Mouse (Mus musculus): Measurements from ENCODE around the gene Idh3b. TPM values are rescaled to one million over a fixed set of nuclear protein-coding genes. Genes with fewer than 3 reads are reported as not detected.

Idh3b gene
- polyA plus RNA-seq, 1 experiment from 2014 or later: 126 TPM

DNA sequence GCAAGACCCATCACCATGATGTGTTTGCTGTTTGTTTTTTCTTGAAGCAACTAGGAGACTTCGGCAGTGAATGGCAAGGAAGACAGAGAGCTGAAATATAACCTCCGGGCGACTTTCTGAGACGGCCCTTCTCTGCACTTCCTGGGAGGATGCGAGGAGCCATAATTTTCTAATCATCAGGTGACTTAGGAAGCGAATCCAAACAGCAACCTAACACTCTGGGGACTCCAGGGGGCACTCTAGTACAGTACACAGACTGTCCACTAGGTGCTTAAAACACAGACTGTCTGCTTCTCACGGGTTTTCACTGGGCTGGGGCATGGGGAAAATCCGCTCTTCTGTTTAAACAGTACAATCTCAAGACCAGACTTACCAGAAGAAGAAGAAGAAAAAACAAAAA lies 7.1 kb upstream of the Idh3b start:
- Histone ChIP-seq H3K4me3 (no peak overlapping the region), H3K36me3 (no peaks in the 10 kb centered on the region), H3K4me2 (replicated peaks) (no peak overlapping the region), H3K9ac (replicated peaks) (no peak overlapping the region), H3K4me1 (peaks cover 26% of the 10 kb centered on the region), H3K27ac (replicated peaks) (no peak overlapping the region), H3K9me3 (no peaks in the 10 kb centered on the region), H3K27me3 (peaks cover 24% of the 10 kb centered on the region)
- 23% methylated on average over 8 of the region's 8 CpGs for WGBS
- no peak for ATAC-seq (ENCODE audit: low FRiP score, low read depth)

DNA sequence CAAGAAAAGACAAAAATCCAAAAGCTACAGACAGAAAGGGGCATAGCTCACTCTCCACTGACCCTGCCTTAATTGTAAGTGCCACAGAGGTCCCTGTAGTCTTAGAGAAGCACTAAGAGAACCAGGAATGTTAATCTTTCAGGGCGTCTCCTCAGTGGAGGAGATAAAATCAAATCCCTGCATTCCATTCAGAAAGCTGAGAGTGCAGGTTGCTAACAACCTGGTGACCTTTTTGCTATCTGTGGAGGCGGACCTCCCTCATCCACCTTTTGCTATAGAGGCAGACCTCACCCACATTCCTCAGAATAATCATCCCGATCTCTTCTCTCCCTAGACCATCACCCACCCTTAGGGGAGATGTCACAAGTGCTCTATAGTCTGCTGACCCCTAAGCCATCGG lies 4.7 kb upstream of the Idh3b start:
- Histone ChIP-seq H3K9ac (replicated peaks) (no peak overlapping the region), H3K27ac (replicated peaks) (no peak overlapping the region), H3K36me3 (no peaks in the 10 kb centered on the region), H3K9me3 (no peaks in the 10 kb centered on the region), H3K4me3 (no peak overlapping the region), H3K27me3 (peaks cover 12% of the 10 kb centered on the region), H3K4me2 (replicated peaks) (no peak overlapping the region), H3K4me1 (peaks cover 27% of the 10 kb centered on the region)
- ATAC-seq (ENCODE audit: low FRiP score, low read depth): no peak
- 50% methylated on average over 4 of the region's 4 CpGs for WGBS

DNA sequence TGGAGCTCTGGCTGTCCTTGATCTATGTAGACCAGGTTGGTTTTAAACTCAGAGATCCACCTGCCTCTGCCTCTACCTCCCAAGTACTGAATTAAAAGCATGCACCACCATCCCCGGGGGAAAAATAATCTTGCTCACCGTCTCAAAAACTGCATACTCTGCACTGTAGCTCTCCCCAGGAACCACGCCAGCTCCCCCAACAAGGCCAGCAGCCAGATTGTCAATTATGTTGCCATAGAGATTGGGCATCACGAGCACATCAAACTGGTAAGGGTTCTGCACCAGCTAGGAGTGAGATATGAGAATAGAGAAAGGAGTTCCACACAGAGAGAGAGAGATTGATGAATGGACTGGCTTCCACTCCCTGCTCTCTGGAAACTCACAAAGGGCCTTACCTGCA lies 3.5 kb downstream of the Idh3b start:
- no peak for ATAC-seq (ENCODE audit: low FRiP score, low read depth)
- Histone ChIP-seq H3K4me3 (no peak overlapping the region), H3K27me3 (no peaks in the 10 kb centered on the region), H3K27ac (replicated peaks) (no peak overlapping the region), H3K36me3 (peaks cover 56% of the 10 kb centered on the region), H3K4me2 (replicated peaks) (no peak overlapping the region), H3K4me1 (peaks cover 31% of the 10 kb centered on the region), H3K9ac (replicated peaks) (no peak overlapping the region), H3K9me3 (no peaks in the 10 kb centered on the region)
- 88% methylated on average over 4 of the region's 4 CpGs for WGBS

DNA sequence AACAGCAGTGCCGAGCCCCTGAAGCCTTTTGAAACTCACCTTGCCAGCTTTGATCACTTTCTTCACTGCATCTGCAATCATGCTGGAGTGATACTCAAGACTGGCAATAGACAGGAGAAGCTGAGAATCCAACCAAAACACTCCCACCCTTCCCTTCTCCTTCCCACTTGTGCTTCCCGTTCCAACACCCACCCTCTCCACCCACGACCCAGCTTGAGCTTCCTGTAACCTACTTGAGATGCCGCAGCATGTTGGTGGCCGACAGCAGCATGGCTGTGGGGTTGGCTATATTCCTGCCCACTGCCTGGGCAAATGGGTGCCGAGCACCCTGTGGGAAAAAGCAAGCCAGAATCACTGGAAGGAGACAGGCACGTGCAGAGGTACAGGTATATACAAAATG lies 4.1 kb downstream of the Idh3b start:
- Histone ChIP-seq H3K9ac (replicated peaks) (no peak overlapping the region), H3K9me3 (no peaks in the 10 kb centered on the region), H3K4me1 (peaks cover 33% of the 10 kb centered on the region), H3K4me2 (replicated peaks) (no peak overlapping the region), H3K4me3 (no peak overlapping the region), H3K27ac (replicated peaks) (no peak overlapping the region), H3K27me3 (no peaks in the 10 kb centered on the region), H3K36me3 (peaks cover 62% of the 10 kb centered on the region)
- WGBS: 71% methylated on average over 7 of the region's 7 CpGs
- ATAC-seq (ENCODE audit: low FRiP score, low read depth): no peak

DNA sequence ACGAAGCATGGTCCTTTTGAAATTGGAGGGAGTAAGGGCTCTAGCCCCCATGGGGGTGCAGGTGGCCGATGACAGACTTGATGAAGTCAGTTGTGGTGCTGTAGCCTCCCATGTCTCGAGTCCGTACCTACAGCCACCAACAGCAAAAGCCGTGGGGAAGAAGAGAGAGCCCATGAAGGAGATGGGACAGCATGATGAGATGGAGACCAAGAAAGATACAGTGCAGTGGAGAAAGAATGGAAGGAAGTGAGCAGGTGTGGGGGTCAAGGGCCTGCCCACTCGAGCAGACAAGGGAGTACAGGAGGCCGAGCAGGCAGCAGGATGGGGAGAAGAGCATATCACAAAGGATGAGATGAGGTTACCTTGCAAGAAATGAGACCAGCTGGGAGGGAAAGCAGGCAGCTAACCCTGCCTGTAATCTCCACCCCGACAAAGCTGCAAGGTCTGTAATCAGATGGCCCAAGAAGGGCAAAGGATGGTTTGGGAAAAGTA lies 4.7 kb downstream of the Idh3b start:
- no peak overlapping the region for H3K4me3 ChIP-seq
- no peak overlapping the region for H3K27ac ChIP-seq (replicated peaks)
- H3K36me3 ChIP-seq: peaks cover 62% of the 10 kb centered on the region
- no peak for ATAC-seq (ENCODE audit: low FRiP score, low read depth)
- H3K9ac ChIP-seq (replicated peaks): no peak overlapping the region
- 52% methylated on average over 8 of the region's 8 CpGs for WGBS
- H3K4me1 ChIP-seq: peaks cover 32% of the 10 kb centered on the region
- no peaks in the 10 kb centered on the region for H3K9me3 ChIP-seq
- H3K27me3 ChIP-seq: no peaks in the 10 kb centered on the region
- H3K4me2 ChIP-seq (replicated peaks): no peak overlapping the region

DNA sequence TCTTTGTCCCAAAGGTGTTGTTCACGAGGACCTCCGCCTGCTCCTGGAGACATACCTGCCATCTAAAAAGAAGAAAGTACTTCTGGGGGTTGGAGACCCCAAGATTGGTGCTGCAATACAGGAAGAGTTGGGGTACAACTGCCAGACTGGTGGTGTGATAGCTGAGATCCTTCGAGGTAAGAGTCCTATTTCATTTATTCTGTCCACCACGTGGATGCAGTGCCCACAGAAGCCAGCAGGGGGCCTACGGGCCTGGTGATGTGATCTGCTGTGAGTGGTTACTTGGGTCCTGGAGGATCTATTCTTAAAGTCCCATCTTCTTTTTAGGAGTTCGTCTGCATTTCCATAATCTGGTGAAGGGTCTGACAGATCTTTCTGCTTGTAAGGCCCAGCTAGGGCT lies 8.7 kb downstream of the Idh3b start:
- 48% methylated on average over 6 of the region's 6 CpGs for WGBS
- Histone ChIP-seq H3K9me3 (no peaks in the 10 kb centered on the region), H3K36me3 (peaks cover 51% of the 10 kb centered on the region), H3K4me2 (replicated peaks) (peak overlapping the region; percentile 91), H3K4me3 (peak overlapping the region; percentile 80), H3K27me3 (no peaks in the 10 kb centered on the region), H3K27ac (replicated peaks) (no peak overlapping the region), H3K4me1 (peaks cover 29% of the 10 kb centered on the region), H3K9ac (replicated peaks) (peak overlapping the region; percentile 84)
- no peak for ATAC-seq (ENCODE audit: low FRiP score, low read depth)

DNA sequence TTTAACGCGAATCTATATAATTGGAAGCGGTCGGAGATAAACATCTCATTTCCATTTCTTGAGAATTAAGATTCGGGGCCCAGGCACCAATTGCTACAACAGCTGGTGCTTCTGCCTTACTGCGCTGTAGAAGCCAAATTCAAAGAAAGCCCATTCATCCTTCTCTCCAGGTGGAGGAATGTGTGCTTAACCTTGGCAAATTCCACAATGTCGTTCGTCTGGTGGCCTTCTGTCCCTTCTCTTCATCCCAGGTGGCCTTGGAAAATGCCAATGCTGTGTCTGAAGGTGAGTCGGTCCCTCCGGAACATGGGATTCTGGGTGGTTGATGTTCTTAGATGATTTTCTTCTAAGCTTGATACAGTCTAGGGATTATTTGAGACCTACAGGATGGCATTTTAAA lies 9.5 kb downstream of the Idh3b start:
- H3K4me3 ChIP-seq: peak overlapping the region; percentile 80
- no peaks in the 10 kb centered on the region for H3K9me3 ChIP-seq
- peak overlapping the region; percentile 88 for H3K27ac ChIP-seq (replicated peaks)
- H3K4me2 ChIP-seq (replicated peaks): peak overlapping the region; percentile 91
- 3% methylated on average over 10 of the region's 10 CpGs for WGBS
- ATAC-seq (ENCODE audit: low FRiP score, low read depth): no peak
- peaks cover 43% of the 10 kb centered on the region for H3K36me3 ChIP-seq
- peak overlapping the region; percentile 84 for H3K9ac ChIP-seq (replicated peaks)
- H3K27me3 ChIP-seq: no peaks in the 10 kb centered on the region
- H3K4me1 ChIP-seq: peaks cover 29% of the 10 kb centered on the region

DNA sequence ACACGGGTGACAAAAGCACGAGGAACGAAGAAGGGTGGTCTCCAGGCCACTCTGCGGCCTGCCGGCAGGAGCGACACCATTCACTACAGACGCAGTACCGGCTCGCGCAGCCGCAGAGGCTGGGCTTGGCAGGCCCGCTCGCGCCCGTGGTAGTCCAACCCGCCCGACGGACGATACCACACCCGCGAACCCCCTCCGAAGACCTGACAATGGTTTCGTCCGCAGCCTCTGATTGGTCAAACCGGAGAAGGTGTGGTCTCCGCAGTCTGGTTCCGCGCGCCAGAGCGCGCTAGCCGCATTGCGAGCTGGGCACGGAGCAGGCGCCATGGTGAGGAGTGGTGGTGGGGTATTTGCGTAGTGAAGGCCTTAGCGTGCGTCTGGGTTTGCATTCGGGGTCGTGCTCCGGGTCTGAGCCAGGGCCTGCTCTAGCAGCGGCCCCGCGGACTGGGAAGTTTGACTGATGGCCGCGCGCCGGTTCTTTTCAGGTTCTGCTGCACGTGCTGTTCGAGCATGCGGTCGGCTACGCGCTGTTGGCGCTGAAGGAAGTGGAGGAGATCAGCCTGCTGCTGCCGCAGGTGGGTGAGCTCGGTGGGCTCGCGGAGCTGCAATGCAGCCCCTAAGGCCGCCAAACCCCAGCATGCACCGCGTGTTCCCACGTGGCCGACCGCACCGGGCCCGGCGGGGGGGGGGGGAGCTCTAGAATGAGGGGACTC lies 10.0 kb downstream of the Idh3b start, which contains the start of gene Nop56:
TSS of gene Nop56 (plus strand) at position 282 of the 713 bp plus-strand sequence.
- peak; percentile 99 for ATAC-seq (ENCODE audit: low FRiP score, low read depth)
- Histone ChIP-seq H3K36me3 (peaks cover 38% of the 10 kb centered on the region), H3K4me1 (peaks cover 29% of the 10 kb centered on the region), H3K9me3 (no peaks in the 10 kb centered on the region), H3K27me3 (no peaks in the 10 kb centered on the region), H3K4me2 (replicated peaks) (peak within 1 kb of the TSS; percentile 91), H3K9ac (replicated peaks) (peak within 1 kb of the TSS; percentile 84), H3K27ac (replicated peaks) (peak within 1 kb of the TSS; percentile 88), H3K4me3 (peak within 1 kb of the TSS; percentile 80)
- WGBS: under 1% methylated on average over 68 of the region's 68 CpGs

DNA sequence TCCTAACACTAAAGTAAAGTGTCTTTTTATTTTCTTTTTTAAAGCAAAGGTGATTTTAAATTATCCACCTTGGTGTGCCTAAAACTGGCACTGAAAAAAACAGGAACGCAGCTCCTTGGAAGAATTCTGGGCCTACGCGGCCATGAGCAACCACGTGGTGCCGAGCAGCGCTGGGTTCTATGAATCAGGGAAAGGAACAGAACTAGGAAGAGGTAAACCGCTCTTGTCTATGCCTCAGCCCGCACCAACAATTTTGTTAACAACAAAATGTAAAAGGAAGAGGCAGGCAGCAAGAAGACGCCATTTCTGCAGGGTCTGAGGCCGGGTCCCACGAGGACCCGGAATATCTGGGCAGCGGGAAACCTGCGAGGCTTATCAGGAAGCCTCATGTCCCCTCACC lies 10.6 kb downstream of the Idh3b start:
- Histone ChIP-seq H3K9me3 (no peaks in the 10 kb centered on the region), H3K9ac (replicated peaks) (peak overlapping the region; percentile 82), H3K4me3 (peak overlapping the region; percentile 80), H3K27me3 (no peaks in the 10 kb centered on the region), H3K4me2 (replicated peaks) (peak overlapping the region; percentile 91), H3K36me3 (peaks cover 35% of the 10 kb centered on the region), H3K4me1 (peaks cover 29% of the 10 kb centered on the region), H3K27ac (replicated peaks) (peak overlapping the region; percentile 88)
- ATAC-seq (ENCODE audit: low FRiP score, low read depth): no peak; the same call in 1 of the 2 replicates
- 3% methylated on average over 14 of the region's 14 CpGs for WGBS

DNA sequence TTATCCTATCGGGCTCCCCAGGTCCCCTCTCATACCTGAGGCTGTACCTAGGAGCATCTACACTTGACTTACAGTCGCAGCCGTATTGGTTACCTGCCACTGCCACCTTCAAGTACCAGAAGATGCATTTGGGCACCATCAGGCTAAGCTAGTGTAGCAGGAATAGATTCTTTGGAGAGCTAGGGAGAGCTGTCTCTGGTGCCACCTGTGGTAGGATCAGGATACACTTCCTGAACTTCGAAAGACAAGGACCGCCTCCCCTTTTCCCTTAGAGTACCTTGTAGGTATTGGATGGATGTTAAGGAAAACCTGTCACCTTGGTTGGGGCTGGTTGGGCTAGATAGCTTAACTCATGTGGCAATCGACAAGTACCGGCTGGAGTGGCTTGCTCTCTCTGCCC lies 16.3 kb downstream of the Idh3b start:
- H3K27me3 ChIP-seq: no peaks in the 10 kb centered on the region
- no peak overlapping the region for H3K9ac ChIP-seq (replicated peaks)
- H3K4me1 ChIP-seq: 0 out of 2 replicates have a peak, but pooled peaks cover under 1% of the 10 kb centered on the region
- no peaks in the 10 kb centered on the region for H3K36me3 ChIP-seq
- 67% methylated on average over 7 of the region's 7 CpGs for WGBS
- H3K9me3 ChIP-seq: no peaks in the 10 kb centered on the region
- no peak for ATAC-seq (ENCODE audit: low FRiP score, low read depth)
- H3K4me3 ChIP-seq: no peak overlapping the region
- no peak overlapping the region for H3K4me2 ChIP-seq (replicated peaks)
- no peak overlapping the region for H3K27ac ChIP-seq (replicated peaks)

DNA sequence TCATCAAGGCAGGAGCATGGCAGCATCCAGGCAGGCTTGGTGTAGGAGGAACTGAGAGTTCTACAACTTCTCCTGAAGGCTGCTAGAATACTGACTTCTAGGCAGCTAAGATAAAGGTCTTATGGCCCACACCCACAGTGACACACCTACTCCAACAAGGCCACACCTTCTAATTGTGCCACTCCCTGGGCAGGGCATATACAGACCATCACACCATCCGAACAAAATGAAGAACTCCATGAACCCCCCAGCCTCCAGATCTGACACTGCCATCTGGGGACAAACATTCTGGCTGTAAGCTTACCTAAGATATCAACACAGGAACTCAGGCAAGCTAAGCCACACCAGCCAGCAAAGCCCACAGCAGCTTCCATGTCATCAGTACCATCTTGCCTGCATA lies 18.8 kb downstream of the Idh3b start:
- H3K27ac ChIP-seq (replicated peaks): no peak overlapping the region
- H3K4me2 ChIP-seq (replicated peaks): no peak overlapping the region
- H3K4me1 ChIP-seq: no peaks in the 10 kb centered on the region
- no peaks in the 10 kb centered on the region for H3K36me3 ChIP-seq
- H3K9ac ChIP-seq (replicated peaks): no peak overlapping the region
- H3K4me3 ChIP-seq: no peak overlapping the region
- no peak for ATAC-seq (ENCODE audit: low FRiP score, low read depth)
- H3K27me3 ChIP-seq: no peaks in the 10 kb centered on the region
- 100% methylated on average over 1 of the region's 1 CpGs for WGBS
- no peaks in the 10 kb centered on the region for H3K9me3 ChIP-seq

DNA sequence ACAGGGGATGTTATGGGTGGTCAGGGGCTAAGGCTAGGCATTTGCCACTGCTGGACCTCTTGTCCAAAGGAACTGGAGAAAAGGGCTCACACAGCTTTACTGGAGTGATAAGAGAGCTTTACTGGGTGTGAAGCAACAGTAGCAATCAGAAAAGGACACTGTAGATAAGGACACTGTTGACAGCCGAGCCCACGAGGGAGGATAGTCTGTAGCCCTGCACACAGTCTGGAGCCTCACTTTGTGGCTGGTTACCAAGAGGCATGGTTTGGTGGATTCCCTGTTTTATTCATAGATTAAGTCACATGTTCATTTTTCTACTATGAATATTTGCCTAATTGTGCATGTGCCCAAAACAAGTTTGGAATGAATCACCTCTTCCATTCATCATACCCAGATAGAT lies 21.9 kb downstream of the Idh3b start:
- Histone ChIP-seq H3K4me3 (no peak overlapping the region), H3K27ac (replicated peaks) (no peak overlapping the region), H3K9me3 (no peaks in the 10 kb centered on the region), H3K4me1 (no peaks in the 10 kb centered on the region), H3K4me2 (replicated peaks) (no peak overlapping the region), H3K9ac (replicated peaks) (no peak overlapping the region), H3K36me3 (no peaks in the 10 kb centered on the region), H3K27me3 (no peaks in the 10 kb centered on the region)
- ATAC-seq (ENCODE audit: low FRiP score, low read depth): no peak
- 88% methylated on average over 2 of the region's 2 CpGs for WGBS

DNA sequence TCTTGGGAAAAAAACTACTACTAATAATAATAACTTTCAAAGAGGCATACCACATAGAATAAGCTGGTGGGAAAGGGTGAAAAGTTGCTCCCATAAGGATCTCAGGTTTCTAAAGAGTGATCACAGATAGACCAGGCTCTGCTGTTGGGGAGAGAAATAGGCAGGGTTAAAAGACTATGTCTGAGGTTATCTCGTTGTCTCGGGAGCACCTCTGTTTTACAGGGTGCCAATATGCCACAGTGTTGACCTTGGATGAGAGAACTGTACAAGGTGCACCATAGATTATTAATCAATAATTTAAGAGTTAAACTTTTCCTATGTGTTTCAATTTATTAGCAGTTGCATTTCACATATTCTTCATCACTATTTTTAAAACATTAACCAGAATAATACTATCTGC lies 22.4 kb downstream of the Idh3b start:
- Histone ChIP-seq H3K4me2 (replicated peaks) (no peak overlapping the region), H3K4me3 (no peak overlapping the region), H3K4me1 (no peaks in the 10 kb centered on the region), H3K36me3 (no peaks in the 10 kb centered on the region), H3K27me3 (no peaks in the 10 kb centered on the region), H3K9ac (replicated peaks) (no peak overlapping the region), H3K9me3 (no peaks in the 10 kb centered on the region), H3K27ac (replicated peaks) (no peak overlapping the region)
- 82% methylated on average over 2 of the region's 2 CpGs for WGBS
- no peak for ATAC-seq (ENCODE audit: low FRiP score, low read depth)
